Mouse (Mus musculus): Measurements from ENCODE around the gene Cntnap2. TPM values are rescaled to one million over a fixed set of nuclear protein-coding genes. Genes with fewer than 3 reads are reported as not detected.

Cntnap2 gene
- 10 to 100 TPM; 14.9 to 17.7 TPM for total RNA-seq (2021)
- long read RNA-seq, experiment 1, full-length matches to known transcripts: 1 of 5 reads
- long read RNA-seq, experiment 1, partial matches to known transcripts: 3 of 5 reads
- long read RNA-seq, experiment 1, other reads (novel, unspliced or antisense): 1 of 5 reads
- long read RNA-seq, experiment 2, full-length matches to known transcripts: 2 of 5 reads
- long read RNA-seq, experiment 2, partial matches to known transcripts: 0 of 5 reads
- long read RNA-seq, experiment 2, other reads (novel, unspliced or antisense): 3 of 5 reads

GRCm38 (mm10) chr6:45059091-45059490, at the start of gene Cntnap2:
Gene Cntnap2, plus strand, starts transcription at chr6:45059357.
- peak; percentile 55 for DNase-seq

GRCm38 (mm10) chr6:45026011-45026682, 33.0 kb upstream of the Cntnap2 start:
- DNase-seq: no peak

- DNase-seq: no peak
Observed at GRCm38 (mm10) chr6:45039454-45039853, 19.7 kb upstream of the Cntnap2 start.

- DNase-seq: no peak
Observed at GRCm38 (mm10) chr6:45059556-45060471, 657 bp downstream of the Cntnap2 start.

GRCm38 (mm10) chr6:45062214-45062997, 3.2 kb downstream of the Cntnap2 start:
- DNase-seq: no peak

GRCm38 (mm10) chr6:45088304-45088703, 29.1 kb downstream of the Cntnap2 start:
- DNase-seq: no peak

GRCm38 (mm10) chr6:45113613-45114012, 54.5 kb downstream of the Cntnap2 start:
- no peak for DNase-seq

- DNase-seq: no peak
Observed at GRCm38 (mm10) chr6:45144882-45145281, 85.7 kb downstream of the Cntnap2 start.

- DNase-seq: no peak
Observed at GRCm38 (mm10) chr6:45205039-45205438, 145.9 kb downstream of the Cntnap2 start.

GRCm38 (mm10) chr6:45214330-45214729, 155.2 kb downstream of the Cntnap2 start:
- no peak for DNase-seq

GRCm38 (mm10) chr6:45229002-45229401, 169.8 kb downstream of the Cntnap2 start:
- no peak for DNase-seq

- no peak for DNase-seq
Observed at GRCm38 (mm10) chr6:45232571-45232970, 173.4 kb downstream of the Cntnap2 start.

- DNase-seq: no peak
Observed at GRCm38 (mm10) chr6:45236531-45236930, 177.4 kb downstream of the Cntnap2 start.

- DNase-seq: no peak
Observed at GRCm38 (mm10) chr6:45238117-45238516, 179.0 kb downstream of the Cntnap2 start.

- DNase-seq: no peak
Observed at GRCm38 (mm10) chr6:45241218-45241617, 182.1 kb downstream of the Cntnap2 start.

GRCm38 (mm10) chr6:45244680-45245079, 185.5 kb downstream of the Cntnap2 start:
- DNase-seq: no peak

- DNase-seq: no peak
Observed at GRCm38 (mm10) chr6:45258047-45258446, 198.9 kb downstream of the Cntnap2 start.

GRCm38 (mm10) chr6:45271537-45271936, 212.4 kb downstream of the Cntnap2 start:
- no peak for DNase-seq

- no peak for DNase-seq
Observed at GRCm38 (mm10) chr6:45273259-45273775, 214.2 kb downstream of the Cntnap2 start.

- peak; percentile 35 for DNase-seq
Observed at GRCm38 (mm10) chr6:45290154-45290553, 231.0 kb downstream of the Cntnap2 start.

- no peak for DNase-seq
Observed at GRCm38 (mm10) chr6:45317455-45317854, 258.3 kb downstream of the Cntnap2 start.

GRCm38 (mm10) chr6:45323505-45323904, 264.3 kb downstream of the Cntnap2 start:
- peak; percentile 55 for DNase-seq

Data from gastrocnemius, postnatal 10 days (tissue).